Mouse (Mus musculus): Measurements from ENCODE around the gene Nmi.
A peak's percentile ranks its signal among the peaks of the same experiment; 100 is the strongest.
"Not testable (repeated sequence)": the region's sequence is repeated elsewhere in the genome, so short reads cannot be mapped to it uniquely, and the experiment has no call there.

The Nmi gene

DNA sequence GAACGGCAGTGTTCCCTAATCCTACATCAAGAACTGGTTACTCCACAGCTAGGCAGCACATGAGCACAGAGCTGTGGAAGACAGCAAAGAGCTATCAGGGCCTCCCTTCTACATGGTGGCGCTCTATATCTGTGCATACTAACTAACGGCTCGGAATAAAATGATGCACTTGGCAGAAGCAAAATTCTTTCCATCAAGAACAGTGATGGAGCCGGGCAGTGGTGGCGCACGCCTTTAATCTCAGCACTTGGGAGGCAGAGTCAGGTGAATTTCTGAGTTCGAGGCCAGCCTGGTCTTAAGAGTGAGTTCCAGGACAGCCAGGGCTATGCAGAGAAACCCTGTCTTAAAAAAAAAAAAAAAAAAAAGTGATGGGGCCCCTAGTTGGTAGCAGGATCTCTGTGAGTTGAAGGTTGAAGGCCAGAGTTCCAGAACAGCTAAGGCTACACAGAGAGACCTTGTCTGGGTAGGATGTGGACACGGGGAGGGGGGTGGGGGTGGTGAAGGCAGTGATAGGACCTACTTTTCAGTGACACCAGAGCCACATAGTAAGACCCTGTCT is at the start of gene Nmi:
Gene Nmi, minus strand, starts transcription at position 85 of the 559 bp plus-strand sequence.
- DNase-seq (ENCODE audit: low spot score), result no peak

GRCm38 (mm10) chr2:52016361-52016760 is 43.1 kb upstream of the Nmi start:
- DNase-seq (ENCODE audit: low spot score), result no peak

GRCm38 (mm10) chr2:52013306-52013820 is 40.1 kb upstream of the Nmi start:
- DNase-seq (ENCODE audit: low spot score), result no peak

GRCm38 (mm10) chr2:52011820-52012219 is 38.5 kb upstream of the Nmi start:
- DNase-seq (ENCODE audit: low spot score), result not testable (repeated sequence)

DNA sequence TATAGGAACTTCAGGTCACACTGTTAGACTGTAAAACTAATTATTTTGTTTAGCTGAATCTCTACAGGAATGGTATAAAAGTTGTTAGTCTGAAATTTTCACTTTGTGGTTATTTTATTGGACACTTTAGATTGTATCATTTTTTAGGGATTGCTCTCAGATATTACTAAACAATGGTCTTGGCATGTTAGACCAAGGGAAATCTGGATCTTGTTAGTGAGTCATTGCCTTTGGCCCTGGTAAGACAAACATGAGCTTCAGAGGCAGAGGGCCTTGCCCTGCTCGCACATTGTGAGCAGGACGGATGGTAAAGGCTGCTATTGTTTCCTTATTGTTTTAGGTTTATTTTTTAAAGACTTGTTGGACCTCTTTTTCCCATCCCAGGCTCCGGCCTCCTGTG is 33.1 kb upstream of the Nmi start:
- DNase-seq (ENCODE audit: low spot score), result no peak

DNA sequence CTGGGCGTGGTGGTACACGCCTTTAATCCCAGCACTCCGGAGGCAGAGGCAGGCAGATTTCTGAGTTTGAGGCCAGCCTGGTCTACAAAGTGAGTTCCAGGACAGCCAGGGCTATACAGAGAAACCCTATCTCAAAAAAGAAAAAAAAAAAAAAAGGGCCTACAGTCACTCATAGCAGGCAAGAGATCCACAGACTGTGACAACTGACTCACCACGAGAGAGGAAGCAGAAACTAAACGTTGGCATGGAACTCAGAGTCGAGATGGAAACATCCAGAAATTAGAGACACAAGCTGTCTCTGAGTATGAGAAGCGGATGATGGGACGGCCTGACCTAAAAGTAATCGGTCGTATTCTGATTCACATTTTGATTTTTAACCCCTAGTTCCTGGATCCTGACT is 29.0 kb upstream of the Nmi start:
- DNase-seq (ENCODE audit: low spot score), result not testable (repeated sequence)

DNA sequence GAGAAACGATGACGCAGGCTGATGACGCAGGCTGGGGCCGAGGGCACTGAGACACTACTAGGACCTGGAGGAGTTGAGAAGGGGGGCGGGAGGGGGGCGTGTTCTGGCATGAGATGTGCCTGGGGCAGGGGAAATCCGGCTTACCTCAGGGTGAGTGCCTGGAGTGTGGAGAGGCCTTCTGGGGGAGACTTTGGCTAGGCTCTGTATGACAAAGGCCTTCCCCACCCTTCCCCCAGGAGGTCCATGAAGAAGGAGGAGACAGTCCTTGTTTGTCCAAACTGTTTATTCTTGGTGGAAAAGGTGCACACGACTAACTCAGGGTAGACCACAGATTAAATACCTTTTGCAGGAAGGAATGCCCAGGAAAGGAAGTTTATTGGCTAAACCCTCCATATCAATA is 28.2 kb upstream of the Nmi start:
- DNase-seq (ENCODE audit: low spot score), result no peak

DNA sequence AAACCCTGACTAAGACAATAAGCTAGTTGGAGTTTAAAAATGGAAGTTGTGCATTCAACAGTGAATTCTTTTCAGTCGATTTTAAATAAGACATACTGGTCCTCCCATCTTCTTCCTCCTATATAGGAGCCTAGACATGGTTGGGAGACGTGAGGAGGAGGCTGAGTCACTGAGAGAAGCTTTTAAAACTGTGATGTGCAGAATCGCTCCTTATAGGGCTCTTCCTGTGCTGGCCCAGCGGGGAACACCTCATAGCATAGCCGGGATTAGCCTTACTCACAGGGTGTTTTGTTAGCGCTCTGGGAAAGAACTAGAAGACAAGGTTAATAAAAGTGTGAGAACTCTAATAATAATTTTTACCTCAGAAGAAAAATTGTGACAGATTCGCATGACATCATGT is 26.7 kb upstream of the Nmi start:
- DNase-seq (ENCODE audit: low spot score), result no peak

DNA sequence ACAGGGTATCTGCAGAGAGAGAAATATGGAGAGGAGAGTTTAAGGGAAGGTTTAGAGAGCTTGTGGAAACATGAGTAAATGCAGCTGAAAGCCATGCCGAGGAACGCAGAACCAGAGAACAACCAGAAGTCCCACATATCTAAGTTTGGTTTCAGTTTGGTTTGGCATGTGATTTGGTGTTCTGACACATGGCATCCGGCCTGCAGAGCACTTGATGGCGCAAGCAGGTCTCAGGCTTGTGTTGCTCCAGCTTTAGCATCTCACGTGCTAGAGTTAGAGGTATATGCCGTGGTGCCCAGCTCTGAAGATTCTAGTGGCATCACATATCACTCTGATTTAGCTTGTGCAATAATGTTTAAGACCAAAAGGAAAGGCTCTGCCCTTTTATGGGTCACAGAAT is 18.2 kb upstream of the Nmi start:
- DNase-seq (ENCODE audit: low spot score), result no peak

- DNase-seq (ENCODE audit: low spot score), result no peak
These were observed 16.3 kb upstream of the Nmi start for GRCm38 (mm10) chr2:51989559-51989958.

- DNase-seq (ENCODE audit: low spot score), result no peak
These were observed 13.4 kb upstream of the Nmi start for GRCm38 (mm10) chr2:51986695-51987094.

DNA sequence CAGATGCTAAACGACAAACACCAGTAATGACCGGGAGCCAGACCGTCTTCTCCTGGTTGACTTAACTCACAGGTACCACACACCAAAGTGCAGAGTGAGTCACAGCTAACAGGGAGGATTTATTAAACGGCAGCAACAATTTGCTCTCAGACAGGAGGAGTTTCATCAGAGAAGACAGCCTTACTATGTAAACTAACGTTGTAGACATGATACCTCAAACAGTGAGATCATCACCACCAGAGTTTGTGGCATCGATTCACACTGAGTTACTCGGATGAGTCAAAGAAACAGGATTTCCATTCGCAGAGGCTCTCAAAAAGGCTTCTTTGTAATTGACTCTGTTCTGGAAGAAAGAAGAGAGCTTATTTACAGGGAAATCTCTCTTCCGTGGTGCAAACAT is 12.9 kb upstream of the Nmi start:
- DNase-seq (ENCODE audit: low spot score), result no peak

GRCm38 (mm10) chr2:51985241-51985640 is 11.9 kb upstream of the Nmi start:
- DNase-seq (ENCODE audit: low spot score), result no peak

GRCm38 (mm10) chr2:51982288-51982687 is 9.0 kb upstream of the Nmi start:
- no peak for DNase-seq (ENCODE audit: low spot score)

- no peak for DNase-seq (ENCODE audit: low spot score)
These were observed 8.3 kb upstream of the Nmi start for GRCm38 (mm10) chr2:51981630-51982029.

DNA sequence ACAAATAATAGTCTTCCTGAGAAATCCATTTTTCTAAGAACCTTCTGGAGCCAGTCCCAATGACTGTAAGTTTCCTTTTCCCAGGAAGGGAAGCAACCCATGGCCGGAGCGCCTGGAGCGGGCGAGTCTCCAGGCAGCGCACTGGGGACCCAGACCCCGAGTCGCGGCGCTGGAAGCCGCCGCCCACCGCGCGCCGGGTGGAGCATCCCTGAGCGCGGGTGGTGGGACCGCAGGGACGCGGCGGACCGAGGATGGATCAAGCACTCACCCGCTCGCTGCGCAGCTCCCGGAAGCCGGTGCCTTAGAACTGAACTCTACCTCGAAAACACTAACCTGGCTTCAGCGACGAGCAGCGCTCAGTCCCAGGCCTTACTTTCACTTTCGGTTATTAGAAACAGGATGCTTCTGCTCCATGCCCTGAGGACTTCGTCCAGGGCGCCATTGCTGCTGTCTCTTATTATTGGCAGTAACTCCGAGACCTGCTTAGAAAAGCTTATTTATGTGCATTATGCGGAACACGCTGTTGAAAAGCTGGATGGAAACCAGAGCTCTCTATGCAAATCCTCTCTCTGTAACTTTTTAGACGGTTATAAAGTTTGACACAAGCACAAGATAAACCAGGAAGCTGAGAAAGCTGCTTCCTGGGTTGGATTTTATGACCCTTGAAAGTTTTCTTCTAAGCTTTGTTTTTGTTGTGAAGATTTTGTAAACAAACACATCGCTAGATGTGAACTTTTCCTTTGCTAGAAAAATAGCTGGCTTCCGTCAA is 469 bp downstream of the Nmi start:
- peak; percentile 27 for DNase-seq (ENCODE audit: low spot score)

DNA sequence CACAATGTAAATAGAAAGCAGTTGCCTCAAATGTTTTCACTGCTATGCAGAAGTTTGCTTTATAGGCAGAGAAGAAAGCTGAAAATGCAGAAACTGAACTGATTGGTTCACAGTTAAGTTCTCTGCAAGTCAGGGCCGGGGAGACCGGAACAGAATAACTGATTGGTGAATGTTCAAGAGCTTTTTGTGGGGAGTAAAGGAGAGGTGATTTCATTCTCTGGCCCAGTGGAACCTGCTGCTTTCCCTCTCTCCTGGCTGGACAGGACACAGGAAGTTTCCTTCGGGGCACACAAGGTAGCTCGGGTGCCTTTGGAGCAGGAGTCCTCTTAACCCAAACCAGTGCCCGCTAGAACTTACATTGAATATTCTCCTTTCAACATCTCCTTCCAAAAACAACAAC is 1.2 kb downstream of the Nmi start:
- DNase-seq (ENCODE audit: low spot score), result no peak

GRCm38 (mm10) chr2:51970897-51971296 is 2.4 kb downstream of the Nmi start:
- no peak for DNase-seq (ENCODE audit: low spot score)

- no peak for DNase-seq (ENCODE audit: low spot score)
These were observed 6.0 kb downstream of the Nmi start for GRCm38 (mm10) chr2:51967288-51967687.

DNA sequence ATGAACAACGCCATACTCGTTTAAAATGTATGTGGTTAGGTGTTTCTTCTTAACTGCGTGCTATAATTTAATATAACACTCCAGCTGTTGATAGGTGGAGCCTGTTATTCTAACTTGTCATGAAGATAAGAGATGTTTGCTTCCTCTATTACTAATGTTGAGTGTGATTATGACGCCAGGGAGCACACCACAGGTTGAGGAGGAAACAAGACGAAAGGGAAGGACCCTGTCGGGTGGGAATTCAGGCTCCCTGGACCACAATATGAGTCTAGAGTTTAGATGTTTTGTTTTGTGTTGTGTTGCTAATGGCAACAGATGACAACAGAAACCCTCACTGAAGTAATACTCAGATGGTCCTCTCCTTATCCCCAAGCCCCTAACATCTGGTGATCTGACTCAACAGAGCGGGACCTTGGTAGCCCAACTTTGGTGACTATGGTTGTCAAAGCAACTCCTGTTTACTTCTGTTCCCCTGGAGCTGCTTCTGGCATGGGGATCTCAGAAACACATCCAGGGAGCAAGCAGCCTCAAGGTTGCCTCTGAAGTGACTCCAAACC is 19.6 kb downstream of the Nmi start:
- DNase-seq (ENCODE audit: low spot score), result no peak

DNA sequence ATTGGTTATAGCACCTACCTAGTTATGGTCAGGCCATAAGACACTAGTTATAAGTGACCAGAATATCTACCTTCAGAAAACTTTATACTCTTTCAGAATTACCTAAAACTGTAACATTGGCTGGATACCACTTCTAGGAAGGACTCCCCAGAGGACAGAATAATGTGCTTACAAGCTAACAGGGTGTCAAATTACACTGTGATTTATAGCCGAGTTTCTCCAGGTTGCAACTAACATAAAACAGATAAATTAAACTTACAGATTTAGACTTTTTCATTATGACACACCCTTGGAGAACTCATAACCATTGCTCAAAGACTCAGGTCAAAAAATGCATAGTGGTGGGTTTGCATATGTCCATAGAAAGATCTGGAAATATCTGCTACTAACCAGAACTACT is 22.4 kb downstream of the Nmi start:
- no peak for DNase-seq (ENCODE audit: low spot score)

DNA sequence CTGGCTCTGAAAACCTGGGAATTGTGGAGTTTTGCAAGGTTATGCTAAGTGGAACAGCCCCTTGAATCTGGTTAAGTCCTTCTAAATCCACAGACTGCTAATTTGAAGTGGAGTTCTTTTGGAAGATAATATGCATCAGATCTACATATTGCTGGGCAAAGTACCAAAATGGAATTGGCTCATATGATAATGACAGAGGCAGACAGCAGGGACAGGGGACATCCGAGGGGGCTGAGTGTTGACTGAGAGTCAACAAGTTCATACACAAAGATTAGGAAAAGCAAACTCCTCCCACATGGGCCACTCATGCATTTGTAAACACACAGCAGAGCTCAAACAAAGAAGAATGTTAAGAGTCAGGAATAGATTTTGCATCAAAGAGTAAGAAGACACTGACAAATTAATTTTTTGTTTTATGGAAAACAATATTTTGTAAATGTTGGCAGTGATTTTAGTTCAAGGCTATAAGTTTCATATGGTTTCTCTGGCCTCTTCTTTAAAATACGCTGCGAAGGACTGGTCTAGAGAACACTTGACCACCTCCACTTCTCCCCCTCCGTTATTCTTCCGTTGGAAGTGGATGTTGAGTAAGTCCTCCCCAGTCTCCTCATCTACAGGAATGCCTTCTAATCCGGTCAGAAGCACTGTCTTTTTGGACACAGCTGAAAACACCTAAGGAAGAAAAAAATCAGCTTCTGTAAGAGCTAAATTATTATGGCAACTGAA is 25.0 kb downstream of the Nmi start:
- DNase-seq (ENCODE audit: low spot score), result no peak

DNA sequence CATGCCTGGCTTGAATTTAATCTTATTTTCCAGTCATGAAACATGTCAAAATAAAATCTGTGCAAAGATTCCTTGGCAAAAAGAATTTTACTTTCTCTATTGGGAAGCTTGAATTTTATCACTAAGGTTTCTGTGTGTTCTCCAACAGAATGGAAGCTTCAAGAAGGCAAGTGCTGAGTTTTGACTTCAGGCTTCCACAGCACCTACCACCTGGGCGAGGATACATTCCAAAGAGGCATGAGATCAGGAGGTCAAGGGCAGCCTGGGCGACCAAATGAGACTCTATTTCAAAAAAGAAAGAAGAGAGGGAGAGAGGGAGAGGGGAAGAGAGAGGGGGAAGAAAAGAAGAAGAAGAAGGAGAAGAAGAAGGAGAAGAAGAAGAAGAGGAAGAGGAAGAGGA is 27.5 kb downstream of the Nmi start:
- DNase-seq (ENCODE audit: low spot score), result no peak

Measured in ovary, adult 18-20 months (tissue).